Mouse (Mus musculus) cortical plate, adult 2 months (tissue): ENCODE measurements around the gene Pcdh7. TPM values are rescaled to one million over a fixed set of nuclear protein-coding genes. Genes with fewer than 3 reads are reported as not detected.

Experiments
- H3K27ac ChIP-seq: fragments of 200-500 bp; 2 replicates; pipeline ENCODE4 v1.5.1; 2012; ENCODE audit warnings: low read length, control low read depth, inconsistent platforms; ENCODE audit not compliant: insufficient read depth
- H3K4me1 ChIP-seq: fragments of 200-500 bp; 2 replicates; pipeline ENCODE4 v1.6.1; 2011; ENCODE audit warnings: low read length; ENCODE audit not compliant: control insufficient read depth, insufficient read depth
- H3K4me3 ChIP-seq: fragments of 200-500 bp; 2 replicates; pipeline ENCODE4 v1.5.1; 2011; ENCODE audit warnings: mild to moderate bottlenecking, low read length, control low read depth; ENCODE audit not compliant: insufficient read depth
- CTCF ChIP-seq: fragments of 200-500 bp; IDR thresholded peaks from 2 replicates; pipeline ENCODE4 v1.5.1; 2011; ENCODE audit warnings: mild to moderate bottlenecking, control low read depth, low read length; ENCODE audit not compliant: insufficient read depth; ENCODE audit errors: extremely low read depth
- POLR2A ChIP-seq: fragments of 200-500 bp; IDR thresholded peaks from 2 replicates; pipeline ENCODE4 v1.6.1; 2011; ENCODE audit warnings: mild to moderate bottlenecking, low read length, control low read depth; ENCODE audit not compliant: insufficient read depth; ENCODE audit errors: extremely low read depth
- polyA plus RNA-seq: library from polyadenylated mRNA; depleted of rRNA; stranded (reverse); fragments of >200 nt; gene quantifications from 2 replicates; pipeline ENCODE4 v1.2.3, GENCODE M21; 2012

Gene Pcdh7
- polyA plus RNA-seq, 1 experiment = 44.2 TPM

- H3K4me1 ChIP-seq = 0 out of 2 replicates have a peak, but pooled peaks cover 2% of the 10 kb centered on the region
- no peak overlapping the region for H3K27ac ChIP-seq
- H3K4me3 ChIP-seq = no peak overlapping the region
- TF ChIP-seq POLR2A = no peak
- no peak for TF ChIP-seq CTCF
Measured at GRCm38 (mm10) chr5:57767346-57767745, 49.6 kb downstream of the Pcdh7 start.

GRCm38 (mm10) chr5:57768469-57769022 lies 50.8 kb downstream of the Pcdh7 start:
- Histone ChIP-seq H3K27ac (no peak overlapping the region), H3K4me3 (no peak overlapping the region), H3K4me1 (0 out of 2 replicates have a peak, but pooled peaks cover 2% of the 10 kb centered on the region)
- TF ChIP-seq POLR2A (no peak), CTCF (no peak)

- no peak overlapping the region for H3K27ac ChIP-seq
- TF ChIP-seq POLR2A (no peak), CTCF (0 out of 2 replicates have a peak, but pooled peaks have one; percentile 6)
- no peak overlapping the region for H3K4me3 ChIP-seq
- 0 out of 2 replicates have a peak, but pooled peaks cover 2% of the 10 kb centered on the region for H3K4me1 ChIP-seq
Measured at GRCm38 (mm10) chr5:57769644-57770043, 51.9 kb downstream of the Pcdh7 start.

- Histone ChIP-seq H3K27ac (no peak overlapping the region), H3K4me1 (0 out of 2 replicates have a peak, but pooled peaks cover 2% of the 10 kb centered on the region), H3K4me3 (no peak overlapping the region)
- TF ChIP-seq POLR2A (no peak), CTCF (no peak)
Measured at GRCm38 (mm10) chr5:57770364-57770763, 52.6 kb downstream of the Pcdh7 start.

GRCm38 (mm10) chr5:57771122-57771521 lies 53.4 kb downstream of the Pcdh7 start:
- TF ChIP-seq POLR2A = no peak
- TF ChIP-seq CTCF = no peak
- H3K4me3 ChIP-seq = no peak overlapping the region

GRCm38 (mm10) chr5:57772711-57773110 lies 54.9 kb downstream of the Pcdh7 start:
- H3K27ac ChIP-seq = no peak overlapping the region
- H3K4me3 ChIP-seq = no peak overlapping the region
- H3K4me1 ChIP-seq = 0 out of 2 replicates have a peak, but pooled peaks cover 2% of the 10 kb centered on the region
- no peak for TF ChIP-seq POLR2A
- no peak for TF ChIP-seq CTCF

More at GRCm38 (mm10) chr5:57771122-57771521, 53.4 kb downstream of the Pcdh7 start:
- 0 out of 2 replicates have a peak, but pooled peaks cover 2% of the 10 kb centered on the region for H3K4me1 ChIP-seq
- H3K27ac ChIP-seq = no peak overlapping the region

- H3K4me1 ChIP-seq = 0 out of 2 replicates have a peak, but pooled peaks cover 2% of the 10 kb centered on the region
- H3K4me3 ChIP-seq = no peak overlapping the region
- no peak overlapping the region for H3K27ac ChIP-seq
- TF ChIP-seq CTCF = no peak
- no peak for TF ChIP-seq POLR2A
Measured at GRCm38 (mm10) chr5:57774496-57774895, 56.7 kb downstream of the Pcdh7 start.

- Histone ChIP-seq H3K4me1 (no peaks in the 10 kb centered on the region), H3K4me3 (no peak overlapping the region), H3K27ac (no peak overlapping the region)
- TF ChIP-seq CTCF (no peak), POLR2A (no peak)
Measured at GRCm38 (mm10) chr5:57778093-57778492, 60.3 kb downstream of the Pcdh7 start.

- no peak overlapping the region for H3K4me3 ChIP-seq
- no peaks in the 10 kb centered on the region for H3K4me1 ChIP-seq
- H3K27ac ChIP-seq = no peak overlapping the region
- no peak for TF ChIP-seq CTCF
- no peak for TF ChIP-seq POLR2A
Measured at GRCm38 (mm10) chr5:57779951-57780350, 62.2 kb downstream of the Pcdh7 start.

- TF ChIP-seq CTCF = no peak
- no peak for TF ChIP-seq POLR2A
- no peak overlapping the region for H3K27ac ChIP-seq
Measured at GRCm38 (mm10) chr5:57780574-57780973, 62.8 kb downstream of the Pcdh7 start.

More at GRCm38 (mm10) chr5:57780574-57780973, 62.8 kb downstream of the Pcdh7 start:
- Histone ChIP-seq H3K4me3 (no peak overlapping the region), H3K4me1 (no peaks in the 10 kb centered on the region; the same call in 1 of the 2 replicates)
